In the genomic region with DNA sequence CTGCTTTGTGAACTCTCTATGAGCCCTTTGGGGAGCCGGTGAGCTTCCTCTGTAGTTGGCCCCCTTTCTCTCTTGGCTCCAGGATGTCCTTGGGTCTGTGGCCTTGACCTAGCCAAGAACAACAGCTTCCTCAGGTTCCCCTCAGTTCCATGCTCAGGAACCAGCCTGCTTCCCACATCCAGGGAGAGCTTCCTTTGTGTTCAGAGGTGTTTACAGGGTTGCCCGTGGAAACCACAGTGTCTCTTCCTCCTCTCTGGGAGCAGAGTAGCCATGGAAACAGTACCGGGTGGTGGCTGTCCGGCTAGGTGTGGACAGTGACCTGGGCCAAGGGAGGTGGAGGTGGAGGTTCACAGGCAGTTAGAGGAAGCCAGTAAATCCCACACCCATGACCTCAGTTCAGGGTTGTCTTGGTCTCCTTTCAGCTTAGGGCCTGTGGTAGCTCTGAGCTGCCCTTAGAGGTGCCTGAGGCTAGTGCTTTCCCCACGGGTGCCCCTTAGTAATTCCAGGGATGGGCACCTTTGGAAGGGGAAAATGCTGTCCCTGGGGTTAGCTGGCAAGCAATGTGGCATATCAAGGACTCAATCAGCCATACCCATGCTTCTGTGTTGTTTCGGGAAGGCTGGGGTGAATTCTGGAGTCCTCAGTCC, we compare ENCODE assay signal across 10 mouse cellular contexts. TPM values are rescaled to one million over a fixed set of nuclear protein-coding genes. Genes with fewer than 3 reads are reported as not detected.
DNase-seq lines count a peak whose midpoint lies in the region; ATAC-seq lines count a peak whose summit lies in the region.
"Had no signal": no experiment of that assay in that cellular context is flagged by ENCODE, and none has a peak within 500 bp of the region (broad histone marks: within the 10 kb centered on the region; RNA-seq: fewer than 3 reads in every experiment).

No protein-coding gene starts in this region.

- H3K36me3 ChIP-seq in hindbrain, embryonic 15.5 days: no peaks in the 10 kb centered on the region
- H3K36me3 ChIP-seq in hindbrain, embryonic 11.5 days (ENCODE audit: control insufficient read depth, insufficient read depth, low read length): no peaks in the 10 kb centered on the region
- H3K36me3 ChIP-seq: embryonic facial prominence, embryonic 13.5 days; lung, embryonic 15.5 days had no signal

- H3K4me1 ChIP-seq in hindbrain, embryonic 15.5 days (replicated peaks): no peaks in the 10 kb centered on the region; the same call in 1 of the 2 replicates
- no peaks in the 10 kb centered on the region for H3K4me1 ChIP-seq in hindbrain, embryonic 11.5 days (replicated peaks; ENCODE audit: control insufficient read depth, insufficient read depth, low read length)
- H3K4me1 ChIP-seq: lung, embryonic 15.5 days had no signal

- no peak for DNase-seq in hindbrain, embryonic 11.5 days (ENCODE audit: low spot score)
- DNase-seq in ZHBTc4 (ENCODE audit: low read depth, low spot score): peak; percentile 30
- DNase-seq in lung, postnatal 10 days: peak; percentile 20
- DNase-seq in cerebellum, adult 9-11 months: no peak
- no peak for DNase-seq in urinary bladder, adult 18-20 months (ENCODE audit: low spot score in 2 of 2)
- DNase-seq in T-cell, adult 2 months (ENCODE audit: low spot score): no peak

- no peak overlapping the region for H3K9ac ChIP-seq in hindbrain, embryonic 15.5 days
- no peak overlapping the region for H3K9ac ChIP-seq in hindbrain, embryonic 11.5 days (ENCODE audit: low read depth, low read length)
- H3K9ac ChIP-seq: embryonic facial prominence, embryonic 13.5 days; lung, embryonic 15.5 days had no signal

- H3K4me2 ChIP-seq in hindbrain, embryonic 15.5 days: no peak overlapping the region
- no peak overlapping the region for H3K4me2 ChIP-seq in hindbrain, embryonic 11.5 days (replicated peaks; ENCODE audit: low read depth, low read length)
- H3K4me2 ChIP-seq: embryonic facial prominence, embryonic 13.5 days; lung, embryonic 15.5 days had no signal

- H3K4me3 ChIP-seq in hindbrain, embryonic 15.5 days: no peak overlapping the region
- H3K4me3 ChIP-seq in hindbrain, embryonic 11.5 days (ENCODE audit: low read depth, low read length): no peak overlapping the region
- H3K4me3 ChIP-seq: embryonic facial prominence, embryonic 13.5 days; lung, embryonic 15.5 days had no signal

- ATAC-seq in hindbrain, embryonic 15.5 days (ENCODE audit: low FRiP score, low read depth): peak; percentile 69; the same call in 1 of the 2 replicates
- no peak for ATAC-seq in hindbrain, embryonic 11.5 days (ENCODE audit: low FRiP score)
- ATAC-seq in granulocyte monocyte progenitor cell, adult 5-6 weeks (replicated peaks; ENCODE audit: poor library complexity, severe bottlenecking): peak; percentile 52

- H3K27ac ChIP-seq in hindbrain, embryonic 15.5 days (replicated peaks): no peak overlapping the region
- H3K27ac ChIP-seq in hindbrain, embryonic 11.5 days (ENCODE audit: low read depth, low read length): no peak overlapping the region
- H3K27ac ChIP-seq: embryonic facial prominence, embryonic 13.5 days; lung, embryonic 15.5 days had no signal

- WGBS in hindbrain, embryonic 15.5 days: 56% methylated on average over 6 of the region's 6 CpGs
- 73% methylated on average over 6 of the region's 6 CpGs for WGBS in hindbrain, embryonic 11.5 days

- H3K27me3 ChIP-seq in hindbrain, embryonic 15.5 days: no peaks in the 10 kb centered on the region
- H3K27me3 ChIP-seq in hindbrain, embryonic 11.5 days (ENCODE audit: control insufficient read depth, insufficient read depth, low read length): no peaks in the 10 kb centered on the region
- H3K27me3 ChIP-seq: embryonic facial prominence, embryonic 13.5 days; lung, embryonic 15.5 days had no signal

- H3K9me3 ChIP-seq in hindbrain, embryonic 15.5 days: no peaks in the 10 kb centered on the region
- H3K9me3 ChIP-seq in hindbrain, embryonic 11.5 days (ENCODE audit: control insufficient read depth, low read length): no peaks in the 10 kb centered on the region
- H3K9me3 ChIP-seq: embryonic facial prominence, embryonic 13.5 days; lung, embryonic 15.5 days had no signal

RNA-seq across cellular contexts. Expression of a gene that starts 40.6 kb away (rescaled TPM):
- polyA plus RNA-seq in hindbrain, embryonic 15.5 days (2015; fragmentation: Nextera tagmentation; extraction: Ambion mirVana): 2.8 and 3.3 TPM in 2 replicates
- polyA plus RNA-seq in hindbrain, embryonic 11.5 days (2014; fragmentation: Nextera tagmentation; extraction: Ambion mirVana): 3.1 and 5.0 TPM in 2 replicates
- total RNA-seq in granulocyte monocyte progenitor cell, adult 5-6 weeks (2014; fragmentation: Nextera tagmentation): 263 and 340 TPM in 2 replicates
- total RNA-seq in granulocyte monocyte progenitor cell, adult 5-6 weeks (2017): 64.3 and 71.5 TPM in 2 replicates

Comparison
In these comparisons a context has a peak if more than half of its experiments do, and no peak if none do; other contexts are left out.
1. DNase-seq: peak in ZHBTc4 (single experiment) and lung, postnatal 10 days (single experiment); none in hindbrain, embryonic 11.5 days (single experiment), cerebellum, adult 9-11 months (single experiment), urinary bladder, adult 18-20 months (0 of 2) and T-cell, adult 2 months (single experiment).